Mouse (Mus musculus) adrenal gland, postnatal 14 days (tissue): ENCODE measurements at regions not wholly inside any gene's neighbourhood (a gene's known extent, or its start where the extent isn't known, plus 50 kb on each side); places are given as distances from the start of the nearest gene placed in this dataset.

Experiments used
- DNase-seq: peaks from one replicate; pipeline ENCODE4 v3.0.0; 2021; ENCODE audit warnings: mixed read lengths

GRCm38 (mm10) chr14:80789131-80789530 lies 805.2 kb downstream of the Olfm4 start:
- no peak for DNase-seq

DNA sequence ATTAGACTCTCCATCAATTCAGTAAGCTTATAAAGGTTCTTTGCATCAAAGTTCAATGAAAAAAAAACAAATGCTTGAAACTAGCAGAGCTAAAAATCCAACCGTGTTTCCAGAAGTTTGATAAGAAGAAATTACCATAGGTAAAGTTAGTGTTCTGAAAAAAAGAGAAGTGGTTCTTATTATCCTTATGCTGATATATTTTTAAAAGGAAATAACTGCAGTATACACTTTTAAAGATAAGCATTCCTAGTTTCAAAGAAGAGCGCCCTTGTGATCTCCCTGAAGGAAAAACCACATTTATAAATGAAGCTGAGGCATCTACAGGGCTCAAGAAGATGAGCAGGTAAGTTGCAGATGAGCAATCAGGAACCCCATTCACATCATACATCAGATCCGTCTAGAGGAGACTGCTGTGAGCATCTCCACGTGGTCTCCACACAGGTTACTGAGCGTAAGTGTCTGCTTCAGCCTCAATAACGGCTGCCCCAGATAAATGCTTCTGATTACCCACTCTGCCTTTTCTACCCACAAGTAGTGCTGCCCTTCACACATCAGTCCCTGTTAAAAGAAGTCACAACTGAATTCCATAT lies 815.6 kb downstream of the Olfm4 start:
- no peak for DNase-seq

- DNase-seq = no peak
Observed at GRCm38 (mm10) chr14:80830476-80830875, 846.6 kb downstream of the Olfm4 start.

DNA sequence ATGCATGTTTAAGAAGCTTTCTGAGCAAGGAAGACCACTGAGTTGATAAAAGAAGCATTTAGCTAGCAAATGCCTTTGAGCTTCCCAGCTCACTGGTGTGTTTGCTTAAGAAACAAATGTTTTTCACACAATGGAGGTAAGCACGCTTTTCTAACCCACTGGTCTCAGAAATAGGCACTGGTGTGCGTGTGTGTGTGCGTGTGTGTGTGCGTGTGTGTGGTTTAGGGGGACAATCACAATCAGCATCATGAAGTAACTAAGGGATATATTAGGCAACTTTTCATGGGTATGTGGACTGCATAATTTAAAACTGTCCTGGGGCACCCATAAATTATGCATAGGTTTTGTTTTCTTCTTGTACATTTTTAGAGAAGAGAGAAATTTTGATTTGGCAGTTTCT lies 860.7 kb downstream of the Olfm4 start:
- DNase-seq = no peak

- DNase-seq = peak; percentile 62
Observed at GRCm38 (mm10) chr14:80845576-80846269, 861.8 kb downstream of the Olfm4 start.

GRCm38 (mm10) chr14:80846420-80847083 lies 862.7 kb downstream of the Olfm4 start:
- DNase-seq = no peak
